Mouse (Mus musculus) right cerebral cortex, postnatal 25 days (tissue): ENCODE results near the gene Tlcd2.
"Not testable (repeated sequence)": the region's sequence is repeated elsewhere in the genome, so short reads cannot be mapped to it uniquely, and the experiment has no call there.

Experiments used
- DNase-seq: peaks from one replicate; pipeline ENCODE4 v3.0.0; 2022

The Tlcd2 gene

DNA sequence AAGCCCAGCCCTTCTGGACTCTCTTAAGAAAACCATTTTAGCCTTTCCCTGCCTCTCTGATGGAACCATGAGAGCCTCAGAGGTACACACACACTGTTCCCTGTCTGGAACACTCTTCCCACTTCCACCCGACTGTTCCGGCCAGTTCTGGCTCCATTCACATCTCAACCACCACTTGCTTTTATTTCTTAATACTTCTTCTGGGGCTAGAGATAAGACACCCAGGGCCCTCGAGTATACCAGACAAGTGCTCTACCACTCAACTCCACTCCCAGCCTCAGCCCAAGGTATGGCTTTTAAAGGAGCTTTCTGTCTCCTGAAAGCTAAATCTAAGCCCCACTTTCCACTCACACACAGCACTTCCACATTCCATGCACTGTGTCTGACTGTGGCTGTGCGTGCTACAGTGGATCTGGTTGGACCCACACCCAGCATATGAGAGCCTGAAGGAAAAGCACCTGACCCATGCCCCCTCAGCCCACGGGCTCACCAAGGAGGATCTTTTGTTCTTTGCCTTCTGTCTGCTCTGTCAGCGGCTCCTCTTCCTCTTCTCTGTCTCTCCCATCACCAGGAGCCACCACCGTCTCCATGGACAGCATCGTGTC lies 11.1 kb upstream of the Tlcd2 start:
- DNase-seq, result no peak

DNA sequence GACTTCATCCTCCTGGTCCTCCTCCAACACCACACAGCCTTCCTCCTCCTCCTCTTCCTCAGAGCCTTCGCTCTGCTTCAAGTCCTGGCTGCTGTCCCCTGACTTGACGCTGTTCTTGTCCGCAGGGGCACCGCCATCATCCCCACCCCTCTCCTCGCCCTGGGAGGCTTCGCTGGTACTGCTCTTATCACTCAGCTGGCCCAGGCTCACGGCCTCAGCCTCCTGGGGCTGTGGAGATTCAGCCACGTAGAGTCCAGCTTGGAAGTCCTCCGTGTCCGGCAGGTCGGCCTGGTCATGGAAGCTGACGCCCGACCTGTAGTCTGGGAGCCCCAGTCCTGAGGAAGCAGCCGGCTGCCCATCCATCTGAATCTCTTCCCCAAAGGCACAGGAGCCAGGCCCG lies 10.6 kb upstream of the Tlcd2 start:
- DNase-seq, result no peak

DNA sequence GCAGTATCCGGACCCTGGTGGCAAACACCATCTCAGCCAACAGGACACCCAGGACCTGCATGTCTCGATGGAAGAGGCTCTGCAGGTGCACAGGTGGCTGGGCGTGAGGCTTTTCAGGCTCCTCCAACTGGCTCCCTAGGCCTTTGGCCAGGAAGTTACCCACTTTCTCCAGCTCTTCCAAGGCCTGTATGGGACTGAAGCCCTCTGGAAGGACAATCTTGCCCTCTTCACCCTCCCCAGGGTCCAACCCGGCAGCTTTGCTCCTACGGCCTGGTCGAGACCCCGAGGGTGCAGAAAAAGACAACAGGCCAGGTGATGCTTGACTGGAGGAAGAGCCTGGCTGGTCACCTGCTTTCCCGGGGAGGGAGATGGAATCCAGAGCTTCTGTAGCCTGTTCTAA lies 9.4 kb upstream of the Tlcd2 start:
- no peak for DNase-seq

DNA sequence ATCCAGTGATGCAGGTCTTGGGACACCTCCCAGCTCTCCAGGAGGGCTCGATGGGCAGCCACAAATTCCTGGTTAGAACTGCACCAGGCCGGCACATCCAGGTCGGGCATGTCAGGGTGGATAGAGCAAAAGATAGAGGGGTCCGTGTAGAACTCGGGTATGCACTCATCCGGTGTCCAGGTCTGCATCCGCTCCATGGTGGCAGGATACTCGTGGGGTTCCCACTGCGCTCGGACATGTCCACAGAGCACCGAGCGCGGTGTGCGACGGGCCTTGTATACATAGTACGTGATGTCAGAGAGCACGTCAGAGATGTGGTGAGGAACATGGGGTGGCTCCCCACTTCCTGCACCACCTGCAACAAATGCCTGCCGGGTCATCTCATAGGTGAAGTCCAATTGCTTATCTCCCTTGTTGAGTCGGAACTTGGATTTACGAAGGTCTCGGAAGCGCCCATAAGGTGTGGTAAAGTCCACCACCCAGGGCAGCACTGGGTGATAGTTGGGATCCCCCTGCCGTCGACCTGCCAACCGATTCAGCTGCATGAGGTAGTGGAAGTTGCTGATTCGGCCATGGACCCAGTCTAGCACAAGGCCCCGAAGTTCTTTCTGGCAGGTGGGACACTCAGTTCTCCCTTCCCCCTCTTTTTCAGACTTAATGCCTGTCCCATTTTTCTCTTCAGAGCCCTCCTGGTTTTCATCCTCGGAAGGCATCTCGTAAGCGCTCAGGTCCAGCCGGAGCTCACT lies 8.5 kb upstream of the Tlcd2 start:
- DNase-seq, result no peak

DNA sequence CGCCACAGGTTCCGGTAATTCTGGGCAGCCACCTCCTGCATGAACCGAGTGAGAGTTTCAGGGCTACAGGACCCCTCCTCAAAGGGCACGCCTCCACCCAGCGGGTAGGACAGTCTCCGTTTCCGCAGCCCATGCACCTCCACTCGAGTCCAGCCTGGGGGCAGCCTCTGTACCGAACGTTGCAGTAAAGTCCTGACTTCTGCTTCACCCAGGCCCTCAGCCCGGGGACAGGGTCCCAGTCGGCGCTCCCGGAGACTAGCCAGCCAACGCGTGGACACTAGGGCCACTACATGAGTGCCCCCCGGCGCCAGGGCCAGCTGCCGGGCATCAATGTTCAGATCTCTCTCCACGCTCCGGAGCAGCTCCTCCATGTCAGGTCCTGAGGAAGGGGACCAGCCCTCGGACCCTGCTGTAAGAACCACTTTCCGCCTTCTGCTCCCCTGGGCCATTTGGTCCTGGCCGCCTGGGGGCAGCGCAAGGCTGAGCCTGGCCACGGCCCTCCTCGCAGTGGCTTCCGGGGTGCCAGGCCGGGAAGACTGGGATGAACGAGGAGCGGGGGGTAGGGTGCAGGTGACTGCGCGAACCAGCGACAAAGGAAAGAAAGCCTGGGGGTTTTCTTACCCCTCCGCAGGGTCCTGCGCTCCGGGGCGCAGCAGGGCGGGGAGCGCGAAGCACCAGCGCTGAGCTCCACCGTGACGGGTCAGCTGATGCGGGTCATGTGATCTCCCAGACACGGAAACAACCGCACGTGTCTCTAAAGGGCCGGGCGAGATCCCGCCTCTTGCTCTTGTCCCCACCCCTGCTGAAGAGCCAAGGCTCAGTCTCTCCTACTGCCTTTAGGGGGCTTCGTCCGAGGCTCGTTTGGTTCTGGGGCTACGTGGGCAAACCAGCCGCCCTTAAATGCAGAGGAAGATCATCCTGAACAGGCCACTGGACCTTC lies 7.3 kb upstream of the Tlcd2 start, which contains the start of gene Wdr81:
TSS of gene Wdr81 (minus strand) at position 727 of the 940 bp plus-strand sequence.
- peak; percentile 88 for DNase-seq

DNA sequence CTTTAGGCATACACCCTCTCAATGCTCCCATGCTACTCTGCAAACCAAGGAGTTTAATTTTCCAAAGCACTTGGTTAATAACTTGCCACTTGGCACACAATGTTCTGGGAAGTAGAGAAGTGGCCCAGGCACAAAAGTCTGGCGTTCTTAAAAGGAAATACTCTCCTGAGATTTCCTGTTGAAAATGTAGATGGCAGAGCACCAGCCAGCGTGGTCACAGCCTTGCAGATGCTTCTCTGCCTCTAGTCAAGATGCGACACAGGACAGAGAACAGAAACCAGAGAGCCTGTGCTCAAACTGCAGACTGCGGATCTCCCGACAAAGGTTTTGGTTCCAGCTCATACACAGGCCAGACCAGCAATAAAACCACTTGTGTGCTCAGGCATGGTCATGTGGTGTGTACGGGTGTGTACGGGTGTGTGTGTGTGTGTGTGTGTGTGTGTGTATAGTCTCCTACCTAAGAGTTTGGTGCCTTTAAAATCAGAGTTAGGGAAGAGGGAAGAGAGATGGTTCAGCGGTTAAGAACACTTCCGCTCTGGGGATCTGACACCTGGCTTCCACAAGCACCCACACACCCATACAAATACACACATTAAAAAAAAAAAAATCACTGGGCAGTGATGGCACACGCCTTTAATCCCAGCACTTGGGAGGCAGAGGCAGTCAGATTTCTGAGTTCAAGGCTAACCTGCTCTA lies 6.3 kb upstream of the Tlcd2 start:
- no peak for DNase-seq

DNA sequence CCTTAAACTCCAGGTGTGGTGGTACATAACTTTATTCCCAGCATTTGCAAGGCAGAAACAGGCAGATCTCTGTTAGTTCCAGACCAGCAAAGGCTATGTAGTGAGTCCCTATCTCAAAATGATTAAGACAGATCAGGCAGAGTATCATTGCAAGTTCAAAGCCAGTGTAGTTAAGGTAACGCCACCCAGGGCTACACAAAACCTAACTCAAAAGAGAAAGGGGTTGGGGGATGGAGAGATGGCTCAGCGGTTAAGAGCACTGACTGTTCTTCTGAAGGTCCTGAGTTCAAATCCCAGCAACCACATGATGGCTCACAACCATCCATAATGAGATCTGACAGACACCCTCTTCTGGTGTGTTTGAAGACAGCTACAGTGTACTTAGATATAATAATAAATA lies 5.5 kb upstream of the Tlcd2 start:
- not testable (repeated sequence) for DNase-seq

DNA sequence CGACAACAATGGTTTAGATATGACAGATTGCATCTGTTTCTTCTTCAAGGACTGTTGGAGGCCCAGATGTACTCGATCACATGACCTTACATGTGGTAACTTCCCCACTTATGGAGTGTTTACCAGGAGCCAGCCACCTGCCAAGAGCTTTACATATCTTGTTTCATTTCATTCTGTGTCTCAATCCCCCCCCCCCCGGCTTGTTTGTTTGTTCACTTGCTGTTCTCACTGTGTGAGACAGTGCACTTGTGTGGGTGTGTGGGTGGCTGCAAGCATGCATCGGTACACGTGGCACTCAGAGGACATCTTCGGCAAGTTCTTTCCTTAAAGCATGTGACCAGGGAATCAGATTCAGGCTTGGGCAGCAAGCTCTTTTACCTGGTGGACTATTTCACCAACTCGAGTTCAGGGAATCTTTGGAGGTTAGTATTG lies 5.1 kb upstream of the Tlcd2 start:
- DNase-seq, result no peak

DNA sequence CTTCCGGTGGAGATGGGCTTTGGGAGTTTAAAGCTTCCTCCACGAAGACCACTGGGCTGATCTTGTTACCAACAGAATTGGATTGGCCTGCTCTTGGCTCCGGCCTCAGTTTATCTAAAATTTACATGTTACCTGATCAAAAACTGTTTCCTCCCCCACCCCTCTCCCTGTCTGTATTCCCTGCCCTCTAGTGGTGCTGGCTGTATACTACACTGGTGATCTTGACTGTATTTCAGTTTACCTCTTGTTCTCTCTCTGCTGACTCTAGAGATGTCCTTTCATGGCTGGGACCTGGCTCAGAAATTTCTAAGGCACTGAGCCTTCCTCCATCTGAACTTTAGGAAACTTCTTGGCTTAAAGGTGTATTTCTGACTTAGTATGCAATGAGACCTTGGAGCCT lies 3.3 kb upstream of the Tlcd2 start:
- no peak for DNase-seq

DNA sequence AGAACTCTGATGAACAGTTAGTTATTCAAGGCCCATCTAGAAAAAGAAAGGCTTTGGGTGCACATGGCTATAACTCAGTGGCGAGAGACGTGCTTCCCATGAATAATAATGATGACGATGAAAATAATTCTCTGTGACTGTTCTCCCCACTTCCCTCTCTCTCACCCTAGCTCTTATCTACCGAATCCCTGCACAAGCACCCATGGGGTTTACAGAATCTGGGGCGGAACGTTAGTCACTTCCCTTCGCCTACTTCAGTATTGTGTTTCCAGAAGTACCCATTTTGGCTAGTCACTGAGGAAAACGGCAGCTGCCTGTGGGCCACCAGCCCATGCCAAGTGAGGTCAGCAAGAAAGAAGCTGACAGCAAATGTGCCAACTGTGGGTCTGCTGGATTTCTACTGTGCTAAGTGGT lies 2.9 kb upstream of the Tlcd2 start:
- no peak for DNase-seq

DNA sequence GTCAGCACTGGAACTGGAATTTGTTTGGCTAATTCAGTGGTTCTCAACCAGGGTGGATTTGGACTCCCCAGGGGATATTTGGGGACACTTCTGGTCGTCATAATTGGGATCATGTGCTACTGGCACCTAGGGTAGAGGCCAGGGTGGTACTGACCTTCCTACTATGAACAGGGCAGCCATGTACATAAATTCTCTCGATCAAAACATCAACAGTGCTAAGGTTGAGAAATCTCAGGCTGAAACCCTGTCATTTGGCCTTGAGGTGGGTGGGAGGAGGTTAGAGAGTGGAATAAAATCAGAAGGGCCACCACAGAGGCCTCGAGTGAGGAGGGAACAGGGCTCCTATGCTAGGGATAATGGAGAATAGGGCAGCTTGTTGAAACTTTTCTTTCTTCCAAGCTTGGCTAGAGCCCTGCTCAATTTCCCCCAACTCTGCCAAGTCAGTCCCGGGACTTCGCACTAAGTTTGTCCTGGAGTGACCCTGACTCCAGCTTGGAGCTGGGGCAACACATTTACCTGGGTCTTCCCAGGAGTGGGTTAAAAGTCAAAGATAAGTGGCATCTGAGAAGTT lies 2.3 kb upstream of the Tlcd2 start:
- DNase-seq, result no peak

DNA sequence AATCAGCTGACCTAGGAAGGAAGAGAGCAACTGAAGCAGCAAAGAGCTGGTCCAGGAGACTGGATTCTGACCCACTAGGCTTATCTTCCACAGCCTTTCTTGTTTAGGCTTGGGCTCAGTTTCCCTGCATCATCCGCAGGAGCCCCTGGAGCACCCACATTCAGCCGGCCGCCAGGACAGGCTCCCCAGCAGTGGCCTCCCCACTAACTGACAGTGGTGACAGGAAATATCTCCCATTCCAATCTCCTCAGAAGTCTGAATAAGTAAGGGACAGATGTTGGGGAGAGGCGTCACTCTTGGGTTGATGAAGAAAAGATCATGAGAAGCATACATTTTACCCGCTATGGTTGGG lies 1.8 kb upstream of the Tlcd2 start:
- DNase-seq, result no peak

DNA sequence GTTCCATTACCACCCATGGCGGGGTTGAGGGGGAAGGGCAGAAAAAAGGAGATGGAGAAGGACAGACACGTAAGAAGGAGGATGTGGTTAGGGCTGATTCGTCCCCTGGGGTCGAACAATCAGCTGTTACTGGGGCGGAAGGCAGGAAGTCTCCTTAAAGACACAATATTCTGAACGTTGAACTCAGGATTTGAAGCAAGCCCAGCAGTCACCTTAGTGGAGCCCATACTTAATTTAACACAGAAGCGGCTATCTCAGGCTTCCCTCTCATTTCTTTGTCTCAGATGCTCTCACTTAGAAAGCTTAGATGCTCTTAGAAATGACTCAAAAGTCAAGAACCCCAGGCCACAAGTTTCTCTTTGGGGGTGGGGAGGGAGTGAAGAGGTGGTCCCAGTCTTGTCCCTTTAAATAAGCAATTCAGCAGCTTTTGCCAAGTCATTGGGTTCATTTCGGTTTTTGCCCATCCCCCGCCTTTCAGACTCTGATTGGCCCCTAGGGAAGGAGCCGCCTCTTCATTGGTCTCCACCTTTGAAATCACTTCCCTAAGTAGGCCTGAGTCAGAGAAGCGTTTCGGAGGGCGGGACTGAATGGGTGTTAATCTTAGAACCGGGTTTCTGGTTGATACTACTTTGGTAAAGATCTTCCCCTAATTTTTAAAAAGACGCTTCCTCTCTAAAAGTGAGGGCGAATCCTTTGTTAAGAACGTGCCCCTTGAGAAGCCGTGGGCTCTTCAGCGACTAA lies 1.2 kb upstream of the Tlcd2 start:
- peak; percentile 83 for DNase-seq

DNA sequence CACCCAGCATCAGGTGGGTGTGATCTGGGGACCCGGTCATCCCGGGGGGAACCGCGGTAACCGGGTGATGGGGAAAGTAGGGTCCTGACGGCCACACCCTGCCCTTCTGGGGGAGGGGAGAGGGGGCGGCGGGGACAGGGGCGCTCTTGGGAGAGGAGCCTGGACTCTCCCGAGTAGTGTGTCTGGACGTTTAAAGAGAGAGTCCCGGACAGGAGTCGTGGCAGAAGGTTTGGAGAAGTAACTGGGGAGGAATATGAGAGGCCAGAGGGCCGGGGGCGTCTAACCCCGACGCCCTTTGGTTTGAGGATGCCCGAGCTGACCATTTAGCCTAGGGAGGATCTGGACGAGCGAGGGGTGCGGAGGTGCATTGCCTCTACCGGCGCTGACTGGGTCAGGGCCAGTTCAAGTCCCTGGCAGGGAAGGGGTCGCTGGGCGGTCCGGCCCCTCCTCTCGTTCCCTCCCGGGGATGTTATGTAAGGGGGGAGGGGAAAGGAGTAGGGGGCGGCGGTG lies 283 bp downstream of the Tlcd2 start:
- DNase-seq, result no peak

DNA sequence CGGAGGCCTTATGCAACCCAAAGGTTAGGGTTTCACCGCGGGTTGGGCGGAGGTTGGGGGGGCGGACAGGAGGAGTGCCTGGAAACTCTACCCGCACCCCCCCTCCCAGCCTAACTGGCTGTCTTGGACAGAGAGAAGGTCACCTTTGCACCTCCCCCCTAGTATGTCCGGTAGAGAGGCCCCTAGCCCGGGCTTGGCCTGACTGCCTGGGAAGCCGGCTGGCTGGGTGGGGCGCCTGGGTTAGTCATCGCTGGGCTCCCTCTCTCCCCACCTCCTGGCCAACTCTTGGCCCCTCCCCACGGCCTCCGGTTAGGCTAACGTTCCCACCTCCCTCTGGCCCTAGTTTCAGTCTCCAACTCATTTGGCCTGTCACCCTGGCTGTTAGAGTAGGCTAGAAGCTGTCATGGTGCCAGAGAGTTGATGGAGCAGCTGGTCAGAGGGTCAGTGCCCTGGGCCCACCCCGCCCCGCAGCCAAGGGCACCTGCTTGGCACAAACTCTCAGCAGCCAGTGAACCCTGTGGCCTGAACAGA lies 803 bp downstream of the Tlcd2 start:
- DNase-seq, result no peak

DNA sequence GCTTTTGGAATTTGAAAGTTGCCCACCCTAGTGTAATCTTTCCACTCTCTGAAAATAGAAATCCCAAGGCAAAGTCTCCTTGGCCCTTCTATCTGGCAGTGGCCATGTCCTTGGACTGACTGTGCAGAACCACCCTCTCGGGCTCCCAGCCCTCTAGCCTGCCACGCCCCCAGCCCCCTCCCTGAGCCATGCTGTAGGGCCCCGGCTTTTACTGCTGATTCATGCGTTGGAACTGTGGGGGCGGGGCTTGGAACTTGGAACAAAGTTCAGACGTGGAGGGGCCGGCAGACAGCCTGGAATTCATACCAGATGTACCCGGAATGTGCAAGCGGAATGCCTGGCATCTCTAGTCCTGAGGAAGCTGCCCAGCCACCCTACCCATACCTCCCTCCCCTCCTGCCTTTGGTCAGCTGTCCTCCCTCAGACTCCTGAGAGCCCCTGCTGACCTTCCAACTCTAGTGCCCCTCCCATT lies 1.4 kb downstream of the Tlcd2 start:
- DNase-seq, result peak; percentile 48

DNA sequence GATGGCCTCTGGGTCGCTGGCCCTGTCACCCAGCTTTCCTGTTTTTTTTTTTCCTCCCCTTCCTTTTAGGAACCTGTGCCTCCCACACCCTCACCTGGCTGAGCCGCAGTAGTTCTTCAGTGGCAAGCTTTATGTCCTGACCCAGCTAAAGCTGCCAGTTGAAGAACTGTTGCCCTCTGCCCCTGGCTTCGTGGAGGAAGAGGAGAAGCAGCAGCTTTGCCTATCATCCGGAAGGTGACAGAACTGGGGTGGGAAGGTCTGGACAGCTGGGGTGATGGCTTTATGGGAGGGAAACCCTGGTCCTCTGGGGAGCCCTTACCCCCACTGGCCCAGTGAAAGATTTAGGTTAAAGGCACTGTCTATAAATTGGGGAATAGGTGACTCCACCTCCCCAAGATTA lies 2.1 kb downstream of the Tlcd2 start:
- no peak for DNase-seq

DNA sequence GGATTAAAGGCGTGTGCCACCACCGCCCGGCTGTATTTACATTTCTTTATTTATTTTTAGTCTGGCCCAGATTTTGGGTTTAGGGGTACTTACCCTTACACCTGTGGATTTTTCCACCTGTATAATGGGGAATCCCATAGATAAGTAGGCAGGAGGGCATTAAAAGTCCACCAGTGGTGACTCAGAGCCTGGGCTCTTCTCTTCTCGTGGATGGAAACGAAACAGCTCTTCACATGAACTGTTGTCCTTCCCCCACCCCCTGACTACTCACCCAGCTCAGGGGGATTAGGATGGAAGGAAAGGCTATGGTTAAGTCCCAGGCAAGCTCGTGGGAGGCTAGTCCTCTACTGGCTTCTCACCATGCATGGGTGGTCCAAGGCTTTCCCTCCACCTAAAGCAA lies 2.9 kb downstream of the Tlcd2 start:
- DNase-seq, result no peak

DNA sequence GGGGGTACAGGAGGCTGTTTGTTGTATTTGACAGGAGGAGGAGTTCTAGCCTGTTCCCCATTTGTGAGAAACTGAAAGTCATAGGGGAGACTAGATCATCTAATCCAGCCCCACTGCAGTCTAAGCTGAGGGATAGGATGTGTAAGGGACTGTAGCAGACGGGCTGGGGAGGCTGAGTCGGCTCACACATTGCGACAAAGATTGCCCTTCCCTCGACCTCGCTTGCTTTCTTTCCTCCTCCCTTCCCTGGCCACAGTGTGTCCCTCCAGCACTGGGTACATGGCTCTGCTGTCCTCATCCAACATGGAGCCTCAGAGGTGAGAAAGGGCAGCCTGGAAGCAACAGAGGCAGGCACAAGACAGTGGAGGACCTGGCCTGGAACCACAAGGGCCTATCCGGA lies 3.5 kb downstream of the Tlcd2 start:
- no peak for DNase-seq

DNA sequence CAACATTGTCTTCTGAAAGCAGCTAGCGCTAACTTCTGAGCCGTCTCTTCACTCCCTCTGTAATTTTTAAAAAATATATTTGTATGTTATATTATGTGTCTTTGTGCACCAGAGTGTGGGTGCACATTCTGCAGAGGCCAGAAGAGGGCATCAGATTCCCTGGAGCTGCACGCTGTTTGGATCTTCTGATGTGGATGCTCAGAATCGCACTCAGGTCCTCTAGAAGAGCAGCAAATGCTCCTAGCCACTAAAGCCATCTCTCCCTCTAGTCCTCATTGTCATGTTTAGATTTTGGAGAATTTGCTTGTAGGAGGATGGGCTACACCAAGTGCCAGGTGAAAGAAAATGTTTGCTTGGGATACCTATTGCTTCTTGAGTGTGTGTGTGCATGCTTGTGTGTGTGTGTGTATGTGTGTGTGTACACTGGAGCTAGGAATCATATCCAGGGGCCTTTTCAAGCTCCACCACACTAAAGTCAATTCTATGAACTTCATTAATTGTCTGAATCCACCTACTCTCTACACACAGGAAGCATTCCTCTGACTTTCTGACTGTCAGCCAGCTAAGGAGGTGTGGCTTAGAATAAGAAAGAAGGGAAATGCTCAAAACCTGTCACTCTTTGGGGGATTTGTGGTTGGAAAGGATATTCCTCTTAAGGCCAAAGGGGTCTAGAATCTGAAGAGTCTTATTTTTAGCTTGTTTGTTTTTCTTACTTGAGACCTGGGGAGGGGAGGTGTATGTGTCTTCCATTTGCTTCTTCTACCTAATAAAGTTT lies 5.4 kb downstream of the Tlcd2 start:
- DNase-seq, result no peak
